In the genomic region with DNA sequence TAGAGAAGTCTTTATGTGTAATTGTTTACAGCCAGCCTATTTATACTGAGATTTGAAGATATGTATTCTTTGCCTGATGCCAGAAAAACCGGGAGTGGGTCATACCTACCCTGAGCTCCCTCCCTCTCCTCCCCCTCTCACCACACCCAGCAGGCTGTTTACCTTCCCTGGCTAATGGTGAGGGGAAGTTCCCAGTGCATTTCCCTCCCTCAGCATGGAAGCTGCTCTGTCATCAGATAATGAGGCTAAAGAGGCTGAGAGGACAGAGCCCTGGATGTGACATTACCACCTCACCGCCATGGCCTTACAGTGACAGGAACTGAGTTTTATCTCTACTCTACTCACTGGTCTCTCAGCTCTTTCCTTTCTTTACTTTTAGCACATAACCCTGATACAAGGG, we compare ENCODE assay signal across 14 mouse cellular contexts. TPM values are rescaled to one million over a fixed set of nuclear protein-coding genes. Genes with fewer than 3 reads are reported as not detected.
DNase-seq lines count a peak whose midpoint lies in the region; ATAC-seq and TF ChIP-seq lines count a peak whose summit lies in the region.
"Had no signal": no experiment of that assay in that cellular context is flagged by ENCODE, and none has a peak within 500 bp of the region (broad histone marks: within the 10 kb centered on the region; RNA-seq: fewer than 3 reads in every experiment).

No protein-coding gene starts in this region.

- H3K9ac ChIP-seq in liver, embryonic 12.5 days = no peak overlapping the region
- no peak overlapping the region for H3K9ac ChIP-seq in stomach, postnatal 0 days (ENCODE audit: low read length)

- no peaks in the 10 kb centered on the region for H3K27me3 ChIP-seq in megakaryocyte, embryonic 14.5 days (replicated peaks)
- H3K27me3 ChIP-seq in liver, embryonic 12.5 days (replicated peaks) = no peaks in the 10 kb centered on the region
- no peaks in the 10 kb centered on the region for H3K27me3 ChIP-seq in stomach, postnatal 0 days (ENCODE audit: control insufficient read depth, insufficient read depth, low read length)

- peak overlapping the region; percentile 79 for H3K27ac ChIP-seq in gastrocnemius, adult 2 months
- no peak overlapping the region for H3K27ac ChIP-seq in liver, embryonic 12.5 days
- no peak overlapping the region for H3K27ac ChIP-seq in stomach, postnatal 0 days (replicated peaks)
- H3K27ac ChIP-seq: layer of hippocampus, adult 2 months had no signal

- no peak overlapping the region for H3K4me2 ChIP-seq in liver, embryonic 12.5 days
- H3K4me2 ChIP-seq in stomach, postnatal 0 days (replicated peaks; ENCODE audit: low read depth) = no peak overlapping the region

- ATAC-seq in megakaryocyte, adult 5-6 weeks (ENCODE audit: poor library complexity, severe bottlenecking) = no peak
- peak; percentile 51; the same call in 1 of the 2 replicates for ATAC-seq in liver, embryonic 12.5 days
- ATAC-seq in stomach, postnatal 0 days (ENCODE audit: low FRiP score, low TSS enrichment) = peak; percentile 92

- H3K4me3 ChIP-seq in gastrocnemius, adult 2 months = no peak overlapping the region
- H3K4me3 ChIP-seq in megakaryocyte, embryonic 14.5 days (replicated peaks) = peak overlapping the region; percentile 43
- H3K4me3 ChIP-seq in liver, embryonic 12.5 days = no peak overlapping the region
- no peak overlapping the region for H3K4me3 ChIP-seq in stomach, postnatal 0 days (ENCODE audit: low read depth, low read length)
- H3K4me3 ChIP-seq: erythroblast, embryonic 14.5 days; layer of hippocampus, adult 2 months had no signal

- intact Hi-C loops in gastrocnemius, adult 2 months (cut with DNase I) = no loop called here
- intact Hi-C loops in gastrocnemius, postnatal 36 days (cut with DNase I) = no loop called here

- DNase-seq in gastrocnemius, adult 2 months = no peak
- no peak for DNase-seq in gastrocnemius, postnatal 36 days
- peak; percentile 76 for DNase-seq in stomach, postnatal 0 days (ENCODE audit: low spot score)
- DNase-seq in ovary, postnatal 36 days (ENCODE audit: low spot score) = no peak
- no peak for DNase-seq in adrenal gland, postnatal 25 days
- DNase-seq: adrenal gland, postnatal 36 days; cerebellum, adult 9-10 months; left cerebral cortex, postnatal 4 days; right cerebral cortex, adult 18-20 months had no signal

- 5% methylated on average over 2 of the region's 2 CpGs for WGBS in liver, embryonic 12.5 days (ENCODE audit: insufficient replicate concordance)
- WGBS in stomach, postnatal 0 days = 23% methylated on average over 2 of the region's 2 CpGs

- H3K9me3 ChIP-seq in megakaryocyte, embryonic 14.5 days = peaks cover 8% of the 10 kb centered on the region; the same call in 1 of the 2 replicates
- no peaks in the 10 kb centered on the region for H3K9me3 ChIP-seq in liver, embryonic 12.5 days (replicated peaks)
- no peaks in the 10 kb centered on the region for H3K9me3 ChIP-seq in stomach, postnatal 0 days (ENCODE audit: control insufficient read depth, low read length)

- no peak for TF ChIP-seq CTCF in gastrocnemius, adult 2 months (IDR thresholded peaks at IDR 0.05)
- no peak for TF ChIP-seq CTCF in stomach, postnatal 0 days (IDR thresholded peaks at IDR 0.05; ENCODE audit: low read depth)

- H3K4me1 ChIP-seq in megakaryocyte, embryonic 14.5 days = peaks cover 19% of the 10 kb centered on the region
- peaks cover 5% of the 10 kb centered on the region; the same call in 1 of the 2 replicates for H3K4me1 ChIP-seq in liver, embryonic 12.5 days
- H3K4me1 ChIP-seq in stomach, postnatal 0 days (replicated peaks; ENCODE audit: control insufficient read depth, insufficient read depth) = no peaks in the 10 kb centered on the region

- H3K36me3 ChIP-seq in megakaryocyte, embryonic 14.5 days (replicated peaks; ENCODE audit: low read length) = no peaks in the 10 kb centered on the region
- H3K36me3 ChIP-seq in liver, embryonic 12.5 days = no peaks in the 10 kb centered on the region
- no peaks in the 10 kb centered on the region for H3K36me3 ChIP-seq in stomach, postnatal 0 days (ENCODE audit: control insufficient read depth, insufficient read depth, low read length)

- no peak for TF ChIP-seq EP300 in stomach, postnatal 0 days (optimal IDR thresholded peaks at IDR 0.05)

RNA-seq across cellular contexts. Expression of gene Me1, which starts 6.1 kb away (rescaled TPM):
- 100 to 1,000 TPM; 127 to 221 TPM for total RNA-seq in gastrocnemius, adult 2 months (2021)
- 100 to 1,000 TPM; 139 to 175 TPM for total RNA-seq in gastrocnemius, postnatal 36 days (2021)
- 5.1 and 6.7 TPM in 2 replicates for polyA plus RNA-seq in megakaryocyte, embryonic 14.5 days (2012; ENCODE audit: insufficient read depth, low replicate concordance)
- not detected in 2 replicates for total RNA-seq in megakaryocyte, adult 5-6 weeks (2015)
- total RNA-seq in megakaryocyte, adult 5-6 weeks (2017) = not detected in 2 replicates
- 4.5 and 5.2 TPM in 2 replicates for polyA plus RNA-seq in liver, embryonic 12.5 days (2016; fragmentation: Nextera tagmentation; extraction: Ambion mirVana)
- polyA plus RNA-seq in stomach, postnatal 0 days (2015; fragmentation: Nextera tagmentation; extraction: Ambion mirVana) = 171 and 189 TPM in 2 replicates
- total RNA-seq in adrenal gland, postnatal 25 days (2021) = 1,725 and 1,739 TPM in 2 replicates

RNA-seq across cellular contexts. Expression of gene Prss35, which starts 41.6 kb away (rescaled TPM):
- under 1 TPM in 1 of 2 experiments, not detected in 1; 0.11 TPM for total RNA-seq in gastrocnemius, adult 2 months (2021)
- total RNA-seq in gastrocnemius, postnatal 36 days (2021) = under 1 TPM in 1 of 2 experiments, not detected in 1; 0.10 TPM
- not detected in 2 replicates for polyA plus RNA-seq in megakaryocyte, embryonic 14.5 days (2012; ENCODE audit: insufficient read depth, low replicate concordance)
- not detected in 2 replicates for total RNA-seq in megakaryocyte, adult 5-6 weeks (2015)
- total RNA-seq in megakaryocyte, adult 5-6 weeks (2017) = not detected in 2 replicates
- 0.58 and 1.3 TPM in 2 replicates for polyA plus RNA-seq in liver, embryonic 12.5 days (2016; fragmentation: Nextera tagmentation; extraction: Ambion mirVana)
- 3.9 and 4.6 TPM in 2 replicates for polyA plus RNA-seq in stomach, postnatal 0 days (2015; fragmentation: Nextera tagmentation; extraction: Ambion mirVana)
- total RNA-seq in adrenal gland, postnatal 25 days (2021) = 181 and 236 TPM in 2 replicates
- polyA plus RNA-seq: erythroblast, embryonic 14.5 days had no signal

Comparison
In these comparisons a context has a peak if more than half of its experiments do, and no peak if none do; other contexts are left out.
1. RNA of gene Me1, which starts 6.1 kb away (total RNA-seq): 1,725 to 1,739 TPM in adrenal gland, postnatal 25 days, 127 to 221 TPM in gastrocnemius, adult 2 months and 139 to 175 TPM in gastrocnemius, postnatal 36 days; not detected in megakaryocyte, adult 5-6 weeks; every median in the first group is over 100 times any median in the second.
2. RNA of gene Prss35, which starts 41.6 kb away (total RNA-seq): 181 to 236 TPM in adrenal gland, postnatal 25 days; 0.11 TPM in gastrocnemius, adult 2 months, 0.10 TPM in gastrocnemius, postnatal 36 days and not detected in megakaryocyte, adult 5-6 weeks; every median in the first group is over 100 times any median in the second.